Mouse (Mus musculus): Measurements from ENCODE around the gene Hdc. TPM values are rescaled to one million over a fixed set of nuclear protein-coding genes. Genes with fewer than 3 reads are reported as not detected.

Hdc gene
- polyA plus RNA-seq (2014; fragmentation: Illumina TruSeq; extraction: RNeasy Lipid Tissue Mini Kit (QIAGEN cat#74804); ENCODE audit: low read depth, low replicate concordance) = 2.8 TPM

GRCm38 (mm10) chr2:126619249-126619704, at the start of gene Hdc:
TSS of gene Hdc (minus strand) at chr2:126619299.

GRCm38 (mm10) chr2:126552357-126553290, 66.5 kb downstream of the Hdc start, which contains the start of gene Slc27a2:
TSS of gene Slc27a2 (plus strand) at chr2:126552407.

Other genes starting within 250 kb of the Hdc start
- 0.37 TPM for gene Atp8b4, start 118.6 kb downstream of the Hdc start, polyA plus RNA-seq (2014; fragmentation: Illumina TruSeq; extraction: RNeasy Lipid Tissue Mini Kit (QIAGEN cat#74804); ENCODE audit: low read depth, low replicate concordance)
- 1.4 TPM for gene Slc27a2, start 66.9 kb downstream of the Hdc start, polyA plus RNA-seq (2014; fragmentation: Illumina TruSeq; extraction: RNeasy Lipid Tissue Mini Kit (QIAGEN cat#74804); ENCODE audit: low read depth, low replicate concordance)
- 12.1 TPM for gene Gabpb1, start 57.0 kb upstream of the Hdc start, polyA plus RNA-seq (2014; fragmentation: Illumina TruSeq; extraction: RNeasy Lipid Tissue Mini Kit (QIAGEN cat#74804); ENCODE audit: low read depth, low replicate concordance)
- gene Usp8, start 88.0 kb upstream of the Hdc start, polyA plus RNA-seq (2014; fragmentation: Illumina TruSeq; extraction: RNeasy Lipid Tissue Mini Kit (QIAGEN cat#74804); ENCODE audit: low read depth, low replicate concordance) = 26.4 TPM
- 0.94 TPM for gene Usp50, start 164.2 kb upstream of the Hdc start, polyA plus RNA-seq (2014; fragmentation: Illumina TruSeq; extraction: RNeasy Lipid Tissue Mini Kit (QIAGEN cat#74804); ENCODE audit: low read depth, low replicate concordance)

Measured in heart, adult 10 weeks (tissue).